Mouse (Mus musculus) liver, embryonic 16.5 days (tissue): ENCODE measurements around the gene C1s2. TPM values are rescaled to one million over a fixed set of nuclear protein-coding genes. Genes with fewer than 3 reads are reported as not detected.
"Not testable (repeated sequence)": the region's sequence is repeated elsewhere in the genome, so short reads cannot be mapped to it uniquely, and the experiment has no call there.

Experiments
- ATAC-seq: fragments of 200-750 bp; cut with Nextera tagmentation; 2 replicates; pipeline ENCODE4 v1.8.0; 2017; ENCODE audit warnings: low read depth, mild to moderate bottlenecking, moderate number of reproducible peaks, moderate library complexity
- H3K27ac ChIP-seq: fragments of 300-500 bp; sonication (generic); 2 replicates; pipeline ENCODE4 v1.5.1; 2014; ENCODE audit warnings: mild to moderate bottlenecking, low read length
- H3K27me3 ChIP-seq: fragments of 300-500 bp; sonication (generic); 2 replicates; pipeline ENCODE4 v1.6.1; 2014; ENCODE audit warnings: low read depth, low read length, mixed read lengths; ENCODE audit not compliant: control insufficient read depth, insufficient read depth
- H3K36me3 ChIP-seq: fragments of 300-500 bp; sonication (generic); 2 replicates; pipeline ENCODE4 v1.6.1; 2014; ENCODE audit warnings: mild to moderate bottlenecking; ENCODE audit not compliant: control insufficient read depth, insufficient read depth
- H3K4me1 ChIP-seq: fragments of 300-500 bp; sonication (generic); 2 replicates; pipeline ENCODE4 v1.6.1; 2014; ENCODE audit warnings: low read depth, low read length, mixed read lengths; ENCODE audit not compliant: control insufficient read depth
- H3K4me2 ChIP-seq: fragments of 300-500 bp; sonication (generic); 2 replicates; pipeline ENCODE4 v1.6.1; 2014; ENCODE audit warnings: low read depth, low read length, mixed read lengths
- H3K4me3 ChIP-seq: fragments of 300-500 bp; sonication (generic); 2 replicates; pipeline ENCODE4 v1.5.1; 2014; ENCODE audit warnings: low read depth, mild to moderate bottlenecking, low read length
- H3K9ac ChIP-seq: fragments of 300-500 bp; sonication (generic); 2 replicates; pipeline ENCODE4 v1.6.1; 2014; ENCODE audit warnings: low read depth, low read length
- H3K9me3 ChIP-seq: fragments of 300-500 bp; sonication (generic); replicated peaks from 2 replicates; pipeline ENCODE4 v1.6.1; 2016; ENCODE audit warnings: low read length; ENCODE audit not compliant: control insufficient read depth
- WGBS: fragments of 180-500 bp; shearing (Covaris S2); extraction: QIAGEN DNeasy Blood & Tissue Kit; methylation state at CpG from one replicate; pipeline ENCODE4 v1.1.7; 2014; ENCODE audit not compliant: insufficient replicate concordance; 5-methylcytosine and 5-hydroxymethylcytosine counted together
- polyA plus RNA-seq: library from polyadenylated mRNA; unstranded; fragments of >200 nt; fragmentation: Nextera tagmentation; extraction: Ambion mirVana; gene quantifications from 2 replicates; pipeline ENCODE4 v1.2.1, GENCODE M21; 2015

Gene C1s2
- polyA plus RNA-seq, 1 experiment from 2014 or later, result 0.04 TPM

- Histone ChIP-seq H3K36me3 (no peaks in the 10 kb centered on the region), H3K27me3 (no peaks in the 10 kb centered on the region), H3K4me2 (no peak overlapping the region), H3K9ac (no peak overlapping the region), H3K4me1 (no peaks in the 10 kb centered on the region), H3K9me3 (no peaks in the 10 kb centered on the region), H3K27ac (no peak overlapping the region), H3K4me3 (no peak overlapping the region)
- ATAC-seq, result no peak
- WGBS, result 77% methylated on average over 4 of the region's 4 CpGs
Observed at GRCm38 (mm10) chr6:124602031-124602430, 33.9 kb downstream of the C1s2 start.

DNA sequence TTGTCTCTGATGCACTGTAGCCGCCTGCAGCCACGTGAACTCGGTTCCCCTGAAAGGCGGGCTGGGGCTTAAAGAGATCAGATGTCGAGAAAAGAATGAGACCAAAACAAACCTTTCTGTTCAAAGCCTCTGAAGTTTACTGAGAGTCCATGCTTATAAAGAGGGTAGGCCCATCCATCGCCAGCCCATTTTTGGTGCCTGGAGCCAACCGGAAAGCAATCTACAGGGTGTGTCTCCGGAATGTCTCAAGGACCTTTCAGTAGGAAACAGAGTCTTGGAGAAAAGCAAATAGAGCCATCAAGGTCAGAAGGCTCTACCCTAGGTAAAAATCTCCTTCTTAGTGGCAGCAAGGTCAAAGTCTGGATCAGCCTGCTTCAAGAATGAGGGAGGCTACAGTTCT is 42.8 kb downstream of the C1s2 start:
- no peak overlapping the region for H3K9ac ChIP-seq
- no peak overlapping the region for H3K27ac ChIP-seq
- H3K9me3 ChIP-seq, result no peaks in the 10 kb centered on the region
- H3K36me3 ChIP-seq, result no peaks in the 10 kb centered on the region
- H3K4me1 ChIP-seq, result no peaks in the 10 kb centered on the region
- no peak for ATAC-seq
- no peak overlapping the region for H3K4me2 ChIP-seq
- no peaks in the 10 kb centered on the region for H3K27me3 ChIP-seq
- H3K4me3 ChIP-seq, result no peak overlapping the region
- 75% methylated on average over 8 of the region's 8 CpGs for WGBS

GRCm38 (mm10) chr6:124592186-124592700 is 43.6 kb downstream of the C1s2 start:
- ATAC-seq, result no peak
- Histone ChIP-seq H3K4me1 (no peaks in the 10 kb centered on the region), H3K4me2 (no peak overlapping the region), H3K9me3 (no peaks in the 10 kb centered on the region), H3K4me3 (no peak overlapping the region), H3K9ac (no peak overlapping the region), H3K27me3 (no peaks in the 10 kb centered on the region), H3K27ac (no peak overlapping the region), H3K36me3 (no peaks in the 10 kb centered on the region)
- 52% methylated on average over 4 of the region's 4 CpGs for WGBS

- no peak overlapping the region for H3K9ac ChIP-seq
- H3K4me3 ChIP-seq, result no peak overlapping the region
- no peaks in the 10 kb centered on the region for H3K9me3 ChIP-seq
- no peaks in the 10 kb centered on the region for H3K27me3 ChIP-seq
- no peak for ATAC-seq
- no peaks in the 10 kb centered on the region for H3K36me3 ChIP-seq
- H3K4me1 ChIP-seq, result no peaks in the 10 kb centered on the region
- H3K27ac ChIP-seq, result no peak overlapping the region
- H3K4me2 ChIP-seq, result no peak overlapping the region
Observed at GRCm38 (mm10) chr6:124588771-124589170, 47.1 kb downstream of the C1s2 start.

DNA sequence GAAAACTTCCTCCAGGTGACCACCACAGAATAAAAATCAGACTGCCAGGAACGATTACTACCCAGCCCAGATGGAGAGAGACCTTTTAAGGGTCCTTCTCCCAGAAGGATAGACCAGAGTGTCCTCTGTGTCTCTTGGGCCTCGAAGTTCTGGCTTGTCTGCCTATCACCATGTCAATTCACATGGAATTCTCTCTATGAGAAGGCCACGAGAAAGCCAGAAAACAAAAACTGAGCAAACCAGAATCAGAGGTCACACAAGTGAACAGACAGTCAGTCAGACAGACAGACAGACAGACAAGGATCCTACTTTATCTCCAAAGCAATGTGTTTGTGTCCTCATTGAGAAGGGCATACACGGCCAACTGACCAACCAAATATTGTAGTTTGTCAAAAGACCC is 49.6 kb downstream of the C1s2 start:
- no peaks in the 10 kb centered on the region for H3K36me3 ChIP-seq
- WGBS, result 43% methylated on average over 4 of the region's 4 CpGs
- ATAC-seq, result no peak

GRCm38 (mm10) chr6:124585761-124586160 is 50.1 kb downstream of the C1s2 start:
- whole genome bisulfite sequencing, result 59% methylated on average over 3 of the region's 3 CpGs

More for the DNA sequence above, 49.6 kb downstream of the C1s2 start:
- no peak overlapping the region for H3K4me2 ChIP-seq
- H3K27ac ChIP-seq, result no peak overlapping the region
- H3K27me3 ChIP-seq, result no peaks in the 10 kb centered on the region
- no peaks in the 10 kb centered on the region for H3K9me3 ChIP-seq
- no peak overlapping the region for H3K9ac ChIP-seq
- H3K4me3 ChIP-seq, result no peak overlapping the region
- H3K4me1 ChIP-seq, result no peaks in the 10 kb centered on the region

DNA sequence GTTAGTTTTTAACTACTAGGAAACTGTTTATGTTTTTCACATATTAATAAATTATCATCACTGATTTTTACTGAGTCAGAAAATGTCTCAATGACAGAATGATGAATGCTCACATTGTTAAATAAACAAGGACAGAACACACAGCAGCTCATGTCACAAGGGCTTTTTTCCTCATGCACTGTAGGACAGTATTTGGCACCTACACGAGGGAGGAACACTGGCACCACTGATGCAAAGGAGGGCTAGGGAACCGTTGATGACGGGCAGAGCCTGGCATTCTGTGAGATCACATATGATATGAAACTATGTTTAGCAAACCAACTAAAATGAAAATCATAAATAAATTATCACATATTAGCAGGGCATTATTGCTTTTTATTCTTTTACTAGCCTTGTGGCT is 51.0 kb downstream of the C1s2 start:
- no peaks in the 10 kb centered on the region for H3K9me3 ChIP-seq
- ATAC-seq, result no peak
- 64% methylated on average over 3 of the region's 3 CpGs for WGBS

More at GRCm38 (mm10) chr6:124585761-124586160, 50.1 kb downstream of the C1s2 start:
- Histone ChIP-seq H3K4me3 (no peak overlapping the region), H3K9me3 (no peaks in the 10 kb centered on the region), H3K4me2 (no peak overlapping the region), H3K27ac (no peak overlapping the region), H3K36me3 (no peaks in the 10 kb centered on the region), H3K27me3 (no peaks in the 10 kb centered on the region), H3K4me1 (no peaks in the 10 kb centered on the region), H3K9ac (no peak overlapping the region)
- ATAC-seq, result no peak

GRCm38 (mm10) chr6:124582231-124582630 is 53.7 kb downstream of the C1s2 start:
- no peaks in the 10 kb centered on the region for H3K9me3 ChIP-seq
- no peaks in the 10 kb centered on the region for H3K36me3 ChIP-seq
- ATAC-seq, result no peak
- no peak overlapping the region for H3K4me3 ChIP-seq
- H3K27me3 ChIP-seq, result no peaks in the 10 kb centered on the region
- H3K4me2 ChIP-seq, result no peak overlapping the region
- H3K9ac ChIP-seq, result no peak overlapping the region
- 69% methylated on average over 1 of the region's 1 CpGs for WGBS
- no peak overlapping the region for H3K27ac ChIP-seq
- H3K4me1 ChIP-seq, result no peaks in the 10 kb centered on the region

More for the DNA sequence above, 51.0 kb downstream of the C1s2 start:
- Histone ChIP-seq H3K9ac (no peak overlapping the region), H3K27ac (no peak overlapping the region), H3K4me2 (no peak overlapping the region), H3K27me3 (no peaks in the 10 kb centered on the region), H3K4me3 (no peak overlapping the region), H3K4me1 (no peaks in the 10 kb centered on the region), H3K36me3 (no peaks in the 10 kb centered on the region)

DNA sequence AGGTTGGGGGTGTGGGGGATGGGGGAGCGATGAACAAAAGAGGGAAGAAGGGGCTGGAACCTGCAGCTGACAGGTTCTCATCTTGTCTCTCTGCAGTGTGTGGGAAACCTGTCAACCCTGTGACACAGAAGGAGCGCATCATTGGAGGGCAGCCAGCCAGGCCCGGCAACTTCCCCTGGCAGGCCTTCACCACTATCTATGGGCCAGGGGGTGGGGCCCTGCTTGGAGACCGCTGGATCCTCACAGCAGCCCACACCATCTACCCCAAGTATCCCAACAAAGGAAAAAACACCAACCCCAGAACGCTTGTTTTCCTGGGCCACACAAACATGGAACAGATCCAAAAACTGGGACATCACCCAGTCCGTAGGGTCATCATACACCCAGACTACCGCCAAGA is 55.7 kb downstream of the C1s2 start:
- H3K36me3 ChIP-seq, H3K27ac ChIP-seq, H3K9me3 ChIP-seq, ATAC-seq, H3K9ac ChIP-seq, H3K4me3 ChIP-seq, H3K4me2 ChIP-seq, H3K4me1 ChIP-seq, H3K27me3 ChIP-seq: not testable (repeated sequence)
- 59% methylated on average over 7 of the region's 7 CpGs for WGBS
